Mouse (Mus musculus): ENCODE measurements around the gene Gas2l3. TPM values are rescaled to one million over a fixed set of nuclear protein-coding genes. Genes with fewer than 3 reads are reported as not detected.

Gene Gas2l3
- total RNA-seq (2023): 1 to 10 TPM in 1 of 2 experiments, under 1 TPM in 1; 0.86 to 1.5 TPM

DNA sequence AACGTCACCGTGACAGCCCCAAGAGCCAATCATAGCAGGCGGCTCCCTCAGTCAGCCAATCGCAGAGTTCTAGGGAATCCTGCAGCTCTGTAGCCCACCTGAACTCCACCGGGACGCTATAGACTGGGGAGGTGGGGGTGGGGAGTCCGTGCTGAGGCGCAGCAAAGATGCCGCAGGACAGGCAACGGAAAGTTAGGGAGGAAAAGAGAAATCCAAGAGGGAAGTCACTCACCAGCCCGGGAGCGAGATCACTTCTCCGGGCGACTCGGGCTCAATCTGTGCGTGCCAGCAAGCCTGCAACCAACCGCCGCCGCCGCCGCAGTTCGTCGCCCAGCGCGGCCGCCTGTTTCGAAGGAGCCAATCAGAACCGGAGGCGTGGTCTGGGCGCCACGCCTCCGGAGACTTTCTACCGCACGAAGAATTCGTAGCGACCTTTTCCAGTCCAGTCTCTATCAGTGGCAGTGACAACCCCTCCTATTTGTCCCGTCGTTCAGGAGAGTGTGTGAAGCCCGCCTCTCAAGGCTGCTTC, at the start of gene Gas2l3:
TSS of gene Gas2l3 (minus strand) at position 345 of the 529 bp plus-strand sequence.

Other genes with a start within 250 kb of the Gas2l3 start
- gene Ano4, start 99.2 kb downstream of the Gas2l3 start, total RNA-seq (2023): not detected
- gene Nr1h4, start 89.6 kb upstream of the Gas2l3 start, total RNA-seq (2023): not detected
- gene Slc17a8, start 177.3 kb upstream of the Gas2l3 start, total RNA-seq (2023): not detected
- 10 to 100 TPM; 37.3 to 42.2 TPM for gene Scyl2, start 242.3 kb upstream of the Gas2l3 start, total RNA-seq (2023)